10 mouse cellular contexts compared by ENCODE assay signal in the genomic region with DNA sequence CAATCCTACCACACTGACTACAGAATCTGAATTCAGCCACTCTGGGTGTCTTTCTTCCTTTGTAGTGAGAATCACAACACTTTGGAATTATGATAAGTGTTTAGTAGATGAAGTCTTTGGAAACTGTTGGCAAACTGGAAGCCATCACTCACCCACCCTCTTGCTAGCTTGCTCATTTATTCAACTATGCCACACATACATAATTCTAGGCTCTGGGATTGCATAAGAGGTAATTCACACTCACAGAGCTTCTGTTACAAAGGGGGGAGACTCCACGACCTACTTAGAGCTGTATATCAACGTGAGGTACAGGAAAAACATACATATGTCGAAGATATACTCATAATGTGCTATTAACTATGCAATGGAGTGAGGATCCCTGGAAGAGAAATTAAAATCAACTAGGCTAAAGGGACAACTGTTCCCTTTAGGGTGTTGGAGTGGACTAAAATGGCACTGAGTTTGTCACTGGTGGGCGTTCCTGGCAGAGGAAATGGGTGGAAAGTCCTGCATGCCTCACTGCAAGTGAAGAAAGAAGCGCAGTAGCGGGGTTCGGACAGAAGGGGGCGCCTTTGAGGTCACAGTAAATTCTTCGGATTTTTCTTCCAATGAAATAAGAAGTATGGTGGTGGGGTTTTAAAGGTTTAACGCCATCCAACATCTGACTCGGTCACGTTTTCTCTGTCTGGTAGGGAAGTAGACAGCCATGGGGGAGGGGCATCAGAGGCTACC. TPM values are rescaled to one million over a fixed set of nuclear protein-coding genes. Genes with fewer than 3 reads are reported as not detected.
DNase-seq lines count a peak whose midpoint lies in the region; ATAC-seq and TF ChIP-seq lines count a peak whose summit lies in the region.
"Had no signal": no experiment of that assay in that cellular context is flagged by ENCODE, and none has a peak within 500 bp of the region (broad histone marks: within the 10 kb centered on the region; RNA-seq: fewer than 3 reads in every experiment).

No protein-coding gene starts in this region.

- no peak overlapping the region for H3K27ac ChIP-seq in CH12.LX (ENCODE audit: insufficient read depth, low read depth)
- H3K27ac ChIP-seq: lung, embryonic 15.5 days; neural tube, embryonic 15.5 days had no signal

- no peak for TF ChIP-seq EP300 in CH12.LX (IDR thresholded peaks at IDR 0.05; ENCODE audit: low read length)

- in situ Hi-C loops in CH12.LX (cut with MboI; ENCODE audit: low pct_ligation_motif_present, low pct_unique_long_range_greater_than_20kb, low sequenced_read_pairs), result no loop called here

- peak; percentile 51 to 74 for TF ChIP-seq CTCF in CH12.LX (conservative IDR thresholded peaks at IDR 0.05 in 1 of 2, IDR thresholded peaks at IDR 0.05 in 1 of 2; ENCODE audit: low read depth in 2 of 2, low read length in 2 of 2)

- H3K27me3 ChIP-seq in CH12.LX (replicated peaks), result no peaks in the 10 kb centered on the region
- H3K27me3 ChIP-seq: lung, embryonic 15.5 days; neural tube, embryonic 15.5 days had no signal

- peaks cover 0 to 4% of the 10 kb centered on the region in 2 experiments; a peak in 2 of 4 replicates for H3K4me1 ChIP-seq in CH12.LX (ENCODE audit: control insufficient read depth in 1 of 2, insufficient read depth in 2 of 2)

- no peaks in the 10 kb centered on the region for H3K36me3 ChIP-seq in CH12.LX (replicated peaks in 1 of 2; ENCODE audit: control insufficient read depth in 1 of 2, insufficient read depth in 1 of 2, low read length in 1 of 2)
- H3K36me3 ChIP-seq: lung, embryonic 15.5 days; neural tube, embryonic 15.5 days had no signal

- TF ChIP-seq POLR2A in CH12.LX (IDR thresholded peaks at IDR 0.05; ENCODE audit: low read depth, low read length), result no peak

- DNase-seq in left cerebral cortex, adult 18-20 months (ENCODE audit: low spot score in 2 of 2), result peak; percentile 67 to 74
- DNase-seq in left cerebral cortex, adult 11 months (ENCODE audit: low spot score), result no peak
- peak; percentile 16 for DNase-seq in CH12.LX (ENCODE audit: extremely low read depth)
- peak; percentile 81 for DNase-seq in R1 (ENCODE audit: low read depth, low spot score)
- DNase-seq in layer of hippocampus, adult 9-11 months, result no peak

- peak; percentile 51 for ATAC-seq in megakaryocyte progenitor cell, adult 5-6 weeks (replicated peaks; ENCODE audit: poor library complexity)
- ATAC-seq in erythroid progenitor cell, adult 5-6 weeks (replicated peaks; ENCODE audit: low FRiP score, poor library complexity, severe bottlenecking), result no peak

- TF ChIP-seq RAD21 in CH12.LX (IDR thresholded peaks at IDR 0.05; ENCODE audit: low read depth, low read length), result no peak; the same call in 1 of the 2 replicates

- H3K9ac ChIP-seq in CH12.LX (ENCODE audit: insufficient read depth, low read depth), result no peak overlapping the region
- H3K9ac ChIP-seq: lung, embryonic 15.5 days; neural tube, embryonic 15.5 days had no signal

- H3K79me2 ChIP-seq in CH12.LX (replicated peaks; ENCODE audit: control insufficient read depth, extremely low read depth, insufficient read depth, poor library complexity, severe bottlenecking), result no peaks in the 10 kb centered on the region

- H3K4me3 ChIP-seq in CH12.LX (replicated peaks in 1 of 3; ENCODE audit: low read depth in 2 of 3, low read length in 2 of 3, poor library complexity in 1 of 3), result no peak overlapping the region
- H3K4me3 ChIP-seq: lung, embryonic 15.5 days; neural tube, embryonic 15.5 days had no signal

- dilution Hi-C loops in CH12.LX (cut with MboI; ENCODE audit: extremely low pct_ligation_motif_present, extremely low pct_unique_long_range_greater_than_20kb, low sequenced_read_pairs), result no loop called here

- no peak overlapping the region for H3K4me2 ChIP-seq in CH12.LX (ENCODE audit: insufficient read depth, low read depth, poor library complexity, severe bottlenecking)
- H3K4me2 ChIP-seq: lung, embryonic 15.5 days; neural tube, embryonic 15.5 days had no signal

- H3K9me3 ChIP-seq in CH12.LX (replicated peaks; ENCODE audit: low read length), result peaks cover 2% of the 10 kb centered on the region
- H3K9me3 ChIP-seq: lung, embryonic 15.5 days; neural tube, embryonic 15.5 days had no signal

TF ChIP-seq in CH12.LX, 34 proteins besides CTCF, POLR2A, EP300 and RAD21:
- TF ChIP-seq SMC3 (IDR thresholded peaks at IDR 0.05; ENCODE audit: low read depth, low read length) (peak; percentile 31; the same call in 1 of the 2 replicates), ETS1 (conservative IDR thresholded peaks at IDR 0.05; ENCODE audit: low read depth, low read length) (no peak)

RNA-seq across cellular contexts. Expression of gene Tex26, which starts 44.0 kb away (rescaled TPM):
- under 1 TPM in 1 of 2 experiments, not detected in 1; 0.54 TPM for total RNA-seq in left cerebral cortex, adult 18-20 months (2021)
- total RNA-seq in CH12.LX (2012; rRNA removed) (not detected in 2 replicates), CH12.LX (2014; rRNA removed) (not detected in 2 replicates)
- polyA plus RNA-seq in CH12.LX (2012; ENCODE audit: insufficient read length, low read depth), result not detected in 2 replicates
- total RNA-seq in megakaryocyte progenitor cell, adult 5-6 weeks (2015), result not detected in 2 replicates
- not detected in 2 replicates for total RNA-seq in megakaryocyte progenitor cell, adult 5-6 weeks (2017)
- total RNA-seq in erythroid progenitor cell, adult 5-6 weeks (2015; ENCODE audit: low replicate concordance), result not detected in 2 replicates
- not detected in 2 replicates for total RNA-seq in erythroid progenitor cell, adult 5-6 weeks (2017; ENCODE audit: low replicate concordance)
- total RNA-seq: gastrocnemius, adult 8-10 months had no signal

RNA-seq across cellular contexts. Expression of gene Wdr95, which starts 45.0 kb away (rescaled TPM):
- total RNA-seq in left cerebral cortex, adult 18-20 months (2021), result under 1 TPM; 0.14 to 0.35 TPM
- total RNA-seq in CH12.LX (2012; rRNA removed), result not detected in 2 replicates
- total RNA-seq in CH12.LX (2014; rRNA removed), result not detected in 2 replicates
- not detected in 2 replicates for polyA plus RNA-seq in CH12.LX (2012; ENCODE audit: insufficient read length, low read depth)
- not detected in 2 replicates for total RNA-seq in megakaryocyte progenitor cell, adult 5-6 weeks (2015)
- total RNA-seq in megakaryocyte progenitor cell, adult 5-6 weeks (2017), result not detected in 2 replicates
- 0.36 TPM in 1 of 2 replicates, not detected in the other for total RNA-seq in erythroid progenitor cell, adult 5-6 weeks (2015; ENCODE audit: low replicate concordance)
- total RNA-seq in erythroid progenitor cell, adult 5-6 weeks (2017; ENCODE audit: low replicate concordance), result 0.26 TPM in 1 of 2 replicates, not detected in the other
- total RNA-seq: gastrocnemius, adult 8-10 months had no signal

Comparison
In these comparisons a context has a peak if more than half of its experiments do, and no peak if none do; other contexts are left out.
1. DNase-seq: peak in left cerebral cortex, adult 18-20 months (2 of 2), CH12.LX (single experiment) and R1 (single experiment); none in left cerebral cortex, adult 11 months (single experiment) and layer of hippocampus, adult 9-11 months (single experiment).